Mouse (Mus musculus) spleen, adult 2 months (tissue): Measurements from ENCODE around the gene Mas1. TPM values are rescaled to one million over a fixed set of nuclear protein-coding genes. Genes with fewer than 3 reads are reported as not detected.

Experiments
- DNase-seq, 2 experiments: peaks; one replicate each; pipeline versions ENCODE4 v3.0.0 to v3.0.0-alpha.2; 2012 to 2021; ENCODE audit warnings: low spot score in 2 of 2, low read depth in 1 of 2
- H3K27ac ChIP-seq: fragments of 200-500 bp; 2 replicates; pipeline ENCODE4 v1.5.1; 2012; ENCODE audit warnings: low read length, inconsistent platforms; ENCODE audit not compliant: insufficient read depth
- H3K27me3 ChIP-seq: fragments of 200-500 bp; 2 replicates; pipeline ENCODE4 v1.6.1; 2012; ENCODE audit warnings: mild to moderate bottlenecking, moderate library complexity, low read length, inconsistent platforms; ENCODE audit not compliant: control insufficient read depth, insufficient read depth
- H3K36me3 ChIP-seq: fragments of 200-500 bp; 2 replicates; pipeline ENCODE4 v1.6.1; 2012; ENCODE audit warnings: mild to moderate bottlenecking, low read length, inconsistent platforms; ENCODE audit not compliant: control insufficient read depth, insufficient read depth
- H3K4me1 ChIP-seq: fragments of 200-500 bp; 2 replicates; pipeline ENCODE4 v1.6.1; 2011; ENCODE audit warnings: inconsistent platforms; ENCODE audit not compliant: control insufficient read depth, insufficient read depth, insufficient read length
- H3K4me3 ChIP-seq: fragments of 200-500 bp; 2 replicates; pipeline ENCODE4 v1.5.1; 2011; ENCODE audit warnings: mild to moderate bottlenecking, inconsistent platforms; ENCODE audit not compliant: insufficient read depth, insufficient read length; ENCODE audit errors: extremely low read depth
- CTCF ChIP-seq: fragments of 200-500 bp; IDR thresholded peaks from 2 replicates; pipeline ENCODE4 v1.5.1; 2011; ENCODE audit warnings: mild to moderate bottlenecking, inconsistent platforms; ENCODE audit not compliant: insufficient read depth, insufficient read length, insufficient replicate concordance; ENCODE audit errors: extremely low read depth
- POLR2A ChIP-seq: fragments of 200-500 bp; IDR thresholded peaks from 2 replicates; pipeline ENCODE4 v1.6.1; 2011; ENCODE audit warnings: low read depth, low read length, inconsistent platforms
- WGBS: fragments of 180-500 bp; shearing (Covaris S2); methylation state at CpG from one replicate; pipeline ENCODE4 v1.1.7; 2018; 5-methylcytosine and 5-hydroxymethylcytosine counted together
- polyA plus RNA-seq: library from polyadenylated mRNA; depleted of rRNA; stranded (reverse); fragments of >200 nt; gene quantifications from 2 replicates; pipeline ENCODE4 v1.2.3, GENCODE M21; 2012

Gene Mas1
- polyA plus RNA-seq, 1 experiment, result not detected

GRCm38 (mm10) chr17:12892033-12892432, 24.1 kb upstream of the Mas1 start:
- no peaks in the 10 kb centered on the region; the same call in 1 of the 2 replicates for H3K36me3 ChIP-seq
- no peak overlapping the region for H3K4me3 ChIP-seq
- WGBS, result 91% methylated on average over 9 of the region's 9 CpGs
- no peak for DNase-seq
- no peak overlapping the region for H3K27ac ChIP-seq
- no peaks in the 10 kb centered on the region for H3K27me3 ChIP-seq
- TF ChIP-seq CTCF (no peak), POLR2A (no peak)
- H3K4me1 ChIP-seq, result no peaks in the 10 kb centered on the region

DNA sequence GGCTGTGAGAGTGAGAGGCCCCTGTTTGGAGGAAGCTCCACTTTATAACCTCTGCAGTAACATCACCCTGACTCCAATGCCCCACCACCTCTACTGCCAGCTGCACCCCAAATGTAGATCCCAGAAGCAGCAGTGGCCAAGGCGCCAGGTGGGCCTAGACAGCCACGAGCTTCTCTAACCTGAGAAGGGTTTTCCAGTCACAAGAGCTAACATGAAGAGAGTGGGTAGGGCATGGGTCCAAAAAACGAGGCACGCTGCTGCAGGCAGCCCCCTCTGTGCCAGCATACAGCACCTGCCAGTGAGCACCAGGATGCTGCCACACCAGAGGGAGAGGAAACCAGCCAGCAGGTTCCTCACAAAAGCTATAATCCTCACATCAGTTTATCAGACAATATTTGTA, 23.1 kb upstream of the Mas1 start:
- WGBS, result 86% methylated on average over 4 of the region's 4 CpGs
- Histone ChIP-seq H3K27me3 (no peaks in the 10 kb centered on the region), H3K36me3 (no peaks in the 10 kb centered on the region; the same call in 1 of the 2 replicates), H3K4me1 (no peaks in the 10 kb centered on the region), H3K4me3 (no peak overlapping the region), H3K27ac (no peak overlapping the region)
- DNase-seq, result no peak
- TF ChIP-seq CTCF (no peak), POLR2A (no peak)

GRCm38 (mm10) chr17:12887021-12887775, 19.3 kb upstream of the Mas1 start:
- no peak for TF ChIP-seq CTCF
- H3K4me3 ChIP-seq, result no peak overlapping the region
- WGBS, result 82% methylated on average over 15 of the region's 15 CpGs
- no peaks in the 10 kb centered on the region for H3K36me3 ChIP-seq
- H3K27ac ChIP-seq, result no peak overlapping the region
- no peaks in the 10 kb centered on the region for H3K4me1 ChIP-seq
- DNase-seq, result no peak
- H3K27me3 ChIP-seq, result no peaks in the 10 kb centered on the region

GRCm38 (mm10) chr17:12886620-12887019, 18.7 kb upstream of the Mas1 start:
- Histone ChIP-seq H3K4me3 (no peak overlapping the region), H3K4me1 (no peaks in the 10 kb centered on the region), H3K36me3 (no peaks in the 10 kb centered on the region), H3K27ac (no peak overlapping the region), H3K27me3 (no peaks in the 10 kb centered on the region)
- 33% methylated on average over 6 of the region's 6 CpGs for WGBS
- DNase-seq, result no peak
- no peak for TF ChIP-seq POLR2A
- no peak for TF ChIP-seq CTCF

DNA sequence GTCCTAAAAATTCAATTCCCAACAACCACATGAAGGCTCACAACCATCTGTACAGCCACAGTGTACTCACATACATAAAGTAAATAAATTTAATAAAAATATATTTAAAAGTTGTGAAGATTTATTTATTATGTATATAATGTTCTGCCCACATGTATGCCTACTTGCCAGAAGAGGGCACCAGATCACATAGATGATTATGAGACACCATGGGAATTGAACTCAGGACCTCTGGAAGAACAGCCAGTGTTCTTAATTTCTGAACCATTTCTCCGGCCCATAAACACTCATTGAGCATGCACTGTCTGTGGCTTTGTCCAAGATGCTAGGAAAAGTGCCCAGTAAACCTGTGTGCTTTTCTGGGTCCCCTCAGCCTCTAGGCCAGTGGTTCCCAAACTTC, 13.3 kb upstream of the Mas1 start:
- WGBS, result 91% methylated on average over 1 of the region's 1 CpGs
- no peak for DNase-seq
- no peaks in the 10 kb centered on the region for H3K4me1 ChIP-seq
- no peak overlapping the region for H3K4me3 ChIP-seq
- TF ChIP-seq CTCF (no peak), POLR2A (no peak)
- H3K36me3 ChIP-seq, result no peaks in the 10 kb centered on the region
- no peaks in the 10 kb centered on the region for H3K27me3 ChIP-seq
- H3K27ac ChIP-seq, result no peak overlapping the region

GRCm38 (mm10) chr17:12880178-12880577, 12.2 kb upstream of the Mas1 start:
- WGBS, result 2% methylated on average over 14 of the region's 14 CpGs
- DNase-seq, result peak; percentile 50 to 68
- H3K27me3 ChIP-seq, result no peaks in the 10 kb centered on the region
- H3K36me3 ChIP-seq, result no peaks in the 10 kb centered on the region
- H3K4me1 ChIP-seq, result no peaks in the 10 kb centered on the region
- peak; percentile 61; the same call in 1 of the 2 replicates for TF ChIP-seq CTCF
- TF ChIP-seq POLR2A, result no peak
- no peak overlapping the region for H3K27ac ChIP-seq
- no peak overlapping the region for H3K4me3 ChIP-seq

DNA sequence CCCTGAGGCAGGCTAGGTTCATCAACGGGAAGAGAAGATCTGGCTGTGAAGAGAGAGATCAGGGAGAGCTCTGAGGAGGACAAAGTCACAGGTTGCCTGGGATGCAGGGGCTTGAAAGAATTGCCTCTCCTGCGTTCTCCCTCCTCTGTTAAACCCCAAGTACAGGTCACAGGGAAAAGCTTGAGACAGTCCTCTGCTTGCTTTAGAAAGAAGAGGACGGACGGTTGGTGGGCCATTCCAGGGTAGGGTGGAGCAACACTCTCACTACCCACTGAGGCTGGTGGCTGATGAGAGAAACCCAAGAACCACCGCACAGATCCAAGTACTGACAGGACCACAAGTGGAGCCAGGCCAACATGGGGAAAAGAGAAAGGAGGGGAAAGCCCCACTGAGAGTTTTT, 7.8 kb upstream of the Mas1 start, which contains the start of gene Mrgprh:
Gene Mrgprh, plus strand, starts transcription at position 301 of the 400 bp plus-strand sequence.
- H3K4me3 ChIP-seq, result no peak within 1 kb of the TSS
- no peak within 1 kb of the TSS for H3K27ac ChIP-seq
- H3K27me3 ChIP-seq, result peaks cover 2% of the 10 kb centered on the region; the same call in 1 of the 2 replicates
- H3K4me1 ChIP-seq, result no peaks in the 10 kb centered on the region
- WGBS, result 75% methylated on average over 5 of the region's 5 CpGs
- TF ChIP-seq POLR2A (no peak), CTCF (no peak)
- no peaks in the 10 kb centered on the region for H3K36me3 ChIP-seq
- no peak for DNase-seq
